Mouse (Mus musculus): ENCODE measurements around the gene Iqcf1. TPM values are rescaled to one million over a fixed set of nuclear protein-coding genes. Genes with fewer than 3 reads are reported as not detected.
"Not testable (repeated sequence)": the region's sequence is repeated elsewhere in the genome, so short reads cannot be mapped to it uniquely, and the experiment has no call there.

Gene Iqcf1
- polyA plus RNA-seq, 1 experiment from 2014 or later = not detected

DNA sequence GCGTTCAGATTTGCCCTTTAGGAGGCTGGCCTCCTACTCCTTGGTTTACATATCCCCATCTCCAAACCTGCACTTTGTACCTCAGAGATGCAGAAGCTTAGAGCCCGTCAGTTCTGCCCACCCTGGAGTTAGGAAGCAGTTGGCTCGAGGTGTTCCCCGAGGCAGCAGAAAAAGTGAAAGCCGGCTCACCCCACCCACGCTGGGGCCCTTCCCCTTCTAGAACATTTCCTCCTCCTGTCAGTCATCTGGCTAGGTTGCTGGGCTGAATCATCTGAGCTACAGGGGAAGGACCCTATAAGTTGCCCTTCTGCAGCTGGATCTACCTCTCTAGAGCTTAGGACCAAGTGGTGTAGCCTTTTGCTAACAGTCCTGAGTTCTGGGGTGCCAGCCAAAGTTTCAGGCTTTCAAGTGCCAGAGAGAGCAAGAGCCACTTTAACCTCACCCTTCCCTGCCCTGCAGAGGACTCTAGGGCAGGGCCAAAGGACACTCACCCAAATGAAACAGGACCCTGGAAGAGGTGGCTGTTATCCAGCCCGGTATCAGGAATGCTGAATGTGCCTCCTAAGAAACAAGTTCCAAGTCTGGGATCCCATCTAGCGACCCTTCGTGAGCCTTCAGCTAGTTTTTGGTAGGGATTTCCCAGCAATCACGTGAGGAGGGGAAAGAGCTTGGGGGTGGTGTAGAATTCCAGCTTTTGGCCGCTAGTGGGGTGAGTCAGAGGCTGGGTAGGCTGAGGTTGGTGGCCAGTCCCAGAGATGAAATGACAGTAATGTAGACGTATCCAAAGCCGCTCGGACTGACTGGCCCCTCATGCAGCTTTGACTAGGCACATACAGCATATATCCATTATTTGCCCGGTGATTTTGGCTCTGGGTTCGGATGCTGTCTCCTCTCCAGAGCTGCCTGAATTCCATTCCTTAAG, 23.5 kb upstream of the Iqcf1 start:
- H3K27ac ChIP-seq = peak overlapping the region; percentile 83
- peaks cover 5% of the 10 kb centered on the region; the same call in 1 of the 2 replicates for H3K36me3 ChIP-seq
- H3K9ac ChIP-seq = 0 out of 2 replicates have a peak overlapping the region, but pooled peaks have one; percentile 2
- no peaks in the 10 kb centered on the region for H3K9me3 ChIP-seq
- H3K4me3 ChIP-seq (replicated peaks) = peak overlapping the region; percentile 26
- 21% methylated on average over 16 of the region's 16 CpGs for WGBS
- no peaks in the 10 kb centered on the region for H3K27me3 ChIP-seq (replicated peaks)
- H3K4me2 ChIP-seq = peak overlapping the region; percentile 57
- H3K4me1 ChIP-seq = peaks cover 53% of the 10 kb centered on the region
- ATAC-seq (ENCODE audit: insufficient read depth, low FRiP score, low read depth) = peak; percentile 20

DNA sequence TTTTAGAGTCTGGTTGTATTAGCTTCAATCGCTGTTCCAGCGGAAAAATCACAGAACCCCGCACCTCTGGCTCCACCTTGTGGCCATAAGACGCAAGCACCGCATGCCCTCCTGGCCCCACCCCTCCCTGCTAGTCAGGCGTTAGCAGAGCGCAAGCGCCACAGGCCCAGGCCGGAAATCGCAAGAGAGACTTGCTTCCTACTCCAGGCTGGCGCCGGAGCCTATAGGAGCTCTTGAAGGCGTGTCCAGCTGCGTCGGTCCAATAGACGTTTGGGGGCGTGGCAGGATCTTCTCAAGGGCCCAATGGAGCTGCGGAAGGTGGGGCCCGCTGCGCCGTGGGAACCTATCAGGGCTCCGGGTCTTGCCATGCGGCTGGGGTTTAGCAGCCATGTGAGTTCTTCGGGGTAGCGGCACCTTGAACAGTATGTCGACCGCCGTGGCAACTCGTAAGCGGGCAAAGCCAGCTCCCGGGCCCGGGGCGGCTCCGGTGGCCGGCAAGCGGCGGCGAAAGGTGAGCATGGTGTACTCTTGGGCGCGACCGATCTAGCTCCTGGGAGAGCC, 22.8 kb upstream of the Iqcf1 start, which contains the start of gene Parp3:
Gene Parp3, minus strand, starts transcription at position 26 of the 561 bp plus-strand sequence.
- peak within 1 kb of the TSS; percentile 83 for H3K27ac ChIP-seq
- no peaks in the 10 kb centered on the region for H3K27me3 ChIP-seq (replicated peaks)
- H3K36me3 ChIP-seq = peaks cover 9% of the 10 kb centered on the region
- peak within 1 kb of the TSS; percentile 41 for H3K9ac ChIP-seq
- ATAC-seq (ENCODE audit: insufficient read depth, low FRiP score, low read depth) = peak; percentile 98
- H3K4me2 ChIP-seq = peak within 1 kb of the TSS; percentile 95
- 1% methylated on average over 41 of the region's 41 CpGs for WGBS
- peak within 1 kb of the TSS; percentile 85 for H3K4me3 ChIP-seq (replicated peaks)
- H3K9me3 ChIP-seq = no peaks in the 10 kb centered on the region
- peaks cover 46% of the 10 kb centered on the region for H3K4me1 ChIP-seq

DNA sequence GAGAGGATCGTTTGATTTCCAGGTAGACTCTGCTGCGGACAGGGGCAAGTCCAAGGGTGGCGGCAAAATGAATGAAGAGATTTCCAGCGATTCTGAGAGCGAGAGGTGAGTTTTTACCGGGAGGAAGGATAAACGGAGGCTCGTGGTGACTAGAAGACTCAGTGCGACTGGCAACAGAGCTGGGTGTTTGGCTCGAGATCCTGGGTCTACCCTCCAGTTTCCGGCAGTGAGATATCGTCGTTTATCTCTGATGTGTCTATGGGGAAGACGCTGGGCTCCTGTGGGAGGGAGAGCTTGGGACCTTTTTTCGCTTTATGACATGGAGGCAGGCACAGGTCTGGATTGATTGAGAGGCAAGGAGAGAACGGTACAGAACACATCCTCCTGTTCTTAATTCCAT, 22.1 kb upstream of the Iqcf1 start:
- Histone ChIP-seq H3K36me3 (peaks cover 9% of the 10 kb centered on the region), H3K9ac (peak overlapping the region; percentile 41), H3K4me3 (replicated peaks) (peak overlapping the region; percentile 85), H3K4me1 (peaks cover 46% of the 10 kb centered on the region), H3K9me3 (no peaks in the 10 kb centered on the region), H3K4me2 (peak overlapping the region; percentile 95), H3K27ac (no peak overlapping the region), H3K27me3 (replicated peaks) (no peaks in the 10 kb centered on the region)
- ATAC-seq (ENCODE audit: insufficient read depth, low FRiP score, low read depth) = no peak
- WGBS = 3% methylated on average over 16 of the region's 16 CpGs

DNA sequence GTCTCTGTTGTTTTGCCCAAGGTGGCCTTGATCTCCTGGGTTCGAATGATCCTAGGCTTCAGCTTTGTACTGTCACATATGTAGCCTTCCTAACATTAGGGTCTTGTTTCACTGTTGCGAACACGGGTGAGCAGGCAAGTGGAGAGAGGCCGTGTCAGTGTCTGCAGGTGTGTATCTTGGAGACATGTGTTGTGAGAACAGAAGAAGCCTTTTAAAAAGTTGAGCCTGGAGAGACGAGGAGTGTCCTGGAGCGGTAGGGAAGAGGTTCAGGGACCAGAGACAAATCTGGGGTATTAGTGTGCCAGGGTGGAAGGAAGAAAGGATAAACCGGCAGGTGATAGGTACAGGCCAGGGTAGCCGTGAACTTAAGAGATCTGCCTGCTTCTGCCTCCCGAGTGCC, 21.7 kb upstream of the Iqcf1 start:
- peaks cover 11% of the 10 kb centered on the region for H3K36me3 ChIP-seq
- no peaks in the 10 kb centered on the region for H3K27me3 ChIP-seq (replicated peaks)
- H3K27ac ChIP-seq = no peak overlapping the region
- WGBS = 78% methylated on average over 9 of the region's 9 CpGs
- no peaks in the 10 kb centered on the region for H3K9me3 ChIP-seq
- H3K4me2 ChIP-seq = peak overlapping the region; percentile 95
- 0 out of 2 replicates have a peak overlapping the region, but pooled peaks have one; percentile 41 for H3K9ac ChIP-seq
- peaks cover 46% of the 10 kb centered on the region for H3K4me1 ChIP-seq
- ATAC-seq (ENCODE audit: insufficient read depth, low FRiP score, low read depth) = no peak
- peak overlapping the region; percentile 85 for H3K4me3 ChIP-seq (replicated peaks)

DNA sequence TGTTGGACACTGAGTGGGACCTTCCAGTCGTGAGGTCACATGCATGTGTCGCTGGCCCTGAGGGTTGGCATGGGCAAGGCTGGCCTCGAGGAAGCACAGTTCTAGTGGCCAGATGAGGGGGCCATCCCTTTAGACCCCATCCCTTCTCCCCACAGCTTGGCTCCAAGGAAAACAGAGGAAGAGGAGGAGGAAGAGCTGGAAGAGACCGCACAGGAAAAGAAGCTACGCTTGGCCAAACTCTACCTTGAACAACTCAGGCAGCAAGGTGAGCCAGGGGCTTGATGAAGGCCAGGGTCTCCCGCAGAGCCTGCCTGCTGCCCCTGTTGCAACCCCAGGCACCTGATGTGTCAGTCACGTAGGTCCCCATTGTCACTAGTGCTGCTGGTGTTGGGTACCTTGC, 19.2 kb upstream of the Iqcf1 start:
- no peaks in the 10 kb centered on the region for H3K9me3 ChIP-seq
- peaks cover 22% of the 10 kb centered on the region for H3K4me1 ChIP-seq
- no peak for ATAC-seq (ENCODE audit: insufficient read depth, low FRiP score, low read depth)
- H3K4me3 ChIP-seq (replicated peaks) = no peak overlapping the region
- H3K27me3 ChIP-seq (replicated peaks) = no peaks in the 10 kb centered on the region
- WGBS = 79% methylated on average over 7 of the region's 7 CpGs
- no peak overlapping the region for H3K4me2 ChIP-seq
- no peak overlapping the region for H3K9ac ChIP-seq
- no peak overlapping the region for H3K27ac ChIP-seq
- H3K36me3 ChIP-seq = peaks cover 28% of the 10 kb centered on the region

DNA sequence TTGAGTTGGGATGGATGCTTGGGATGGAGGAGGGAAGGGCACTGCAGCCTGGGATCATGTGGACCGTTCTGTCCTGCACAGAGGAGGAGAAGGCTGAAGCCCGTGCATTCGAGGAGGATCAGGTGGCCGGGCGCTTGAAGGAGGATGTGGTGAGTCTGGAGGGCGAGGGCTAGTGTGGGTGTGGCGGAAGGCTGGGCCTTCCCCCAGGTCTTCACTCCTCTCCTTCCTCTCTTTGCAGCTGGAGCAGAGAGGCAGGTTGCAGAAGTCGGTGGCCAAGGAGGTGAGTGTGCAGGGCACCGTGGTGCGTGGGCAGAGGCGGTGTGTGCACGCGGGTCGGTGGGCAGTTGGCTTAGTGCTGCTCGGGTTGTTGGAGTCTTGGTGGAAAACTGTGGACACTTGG, 18.7 kb upstream of the Iqcf1 start:
- no peak for ATAC-seq (ENCODE audit: insufficient read depth, low FRiP score, low read depth)
- no peak overlapping the region for H3K4me3 ChIP-seq (replicated peaks)
- H3K27ac ChIP-seq = no peak overlapping the region
- peaks cover 28% of the 10 kb centered on the region for H3K36me3 ChIP-seq
- H3K4me2 ChIP-seq = no peak overlapping the region
- no peaks in the 10 kb centered on the region for H3K27me3 ChIP-seq (replicated peaks)
- WGBS = 86% methylated on average over 15 of the region's 15 CpGs
- no peaks in the 10 kb centered on the region for H3K9me3 ChIP-seq
- H3K4me1 ChIP-seq = peaks cover 18% of the 10 kb centered on the region
- H3K9ac ChIP-seq = no peak overlapping the region

DNA sequence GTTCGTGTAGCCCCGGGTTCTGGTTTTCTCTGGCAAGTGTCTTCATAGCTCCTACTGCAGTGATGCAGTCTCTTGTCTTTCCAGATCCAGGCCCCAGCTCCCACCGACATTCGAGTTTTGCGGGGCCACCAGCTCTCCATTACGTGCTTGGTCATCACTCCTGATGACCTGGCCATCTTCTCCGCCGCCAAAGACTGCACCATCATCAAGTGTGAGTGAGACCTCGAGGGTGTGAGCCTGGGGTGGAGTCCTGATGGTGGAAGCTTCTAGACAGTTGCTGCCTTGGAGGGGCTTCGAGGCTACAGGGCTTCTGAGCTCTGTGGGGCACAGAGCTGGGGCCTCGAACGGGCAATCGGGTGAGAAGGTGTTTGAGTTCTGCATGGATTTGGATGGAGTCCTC, 18.1 kb upstream of the Iqcf1 start:
- no peaks in the 10 kb centered on the region for H3K9me3 ChIP-seq
- H3K27ac ChIP-seq = no peak overlapping the region
- no peak for ATAC-seq (ENCODE audit: insufficient read depth, low FRiP score, low read depth)
- H3K4me1 ChIP-seq = peaks cover 12% of the 10 kb centered on the region
- H3K36me3 ChIP-seq = peaks cover 28% of the 10 kb centered on the region
- no peak overlapping the region for H3K4me2 ChIP-seq
- H3K4me3 ChIP-seq (replicated peaks) = no peak overlapping the region
- H3K27me3 ChIP-seq (replicated peaks) = no peaks in the 10 kb centered on the region
- 89% methylated on average over 13 of the region's 13 CpGs for WGBS
- no peak overlapping the region for H3K9ac ChIP-seq

DNA sequence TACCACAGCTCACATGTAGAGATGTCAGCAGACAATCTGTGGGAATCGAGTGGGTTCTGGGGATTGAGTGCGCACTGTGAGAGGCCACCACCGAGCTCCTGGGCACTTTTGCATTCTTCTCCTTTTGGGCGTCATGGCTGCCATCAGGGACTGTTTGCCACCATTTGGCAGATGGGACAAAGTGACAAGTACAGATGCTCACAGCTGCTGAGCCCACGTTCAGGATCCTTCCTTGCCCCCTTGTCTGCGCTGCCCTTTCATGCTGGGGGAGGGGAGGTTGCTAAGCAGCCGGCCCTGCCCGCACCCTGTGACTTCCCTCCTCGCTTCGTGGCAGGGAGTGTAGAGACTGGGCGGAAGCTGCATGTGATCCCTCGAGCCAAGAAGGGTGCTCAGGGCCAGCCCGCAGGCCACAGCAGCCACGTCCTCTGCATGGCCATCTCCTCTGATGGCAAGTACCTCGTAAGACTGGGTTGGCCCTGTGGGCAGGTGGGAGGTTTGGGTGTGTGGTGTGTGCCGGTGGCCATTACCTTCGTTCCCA, 17.1 kb upstream of the Iqcf1 start:
- ATAC-seq (ENCODE audit: insufficient read depth, low FRiP score, low read depth) = no peak

DNA sequence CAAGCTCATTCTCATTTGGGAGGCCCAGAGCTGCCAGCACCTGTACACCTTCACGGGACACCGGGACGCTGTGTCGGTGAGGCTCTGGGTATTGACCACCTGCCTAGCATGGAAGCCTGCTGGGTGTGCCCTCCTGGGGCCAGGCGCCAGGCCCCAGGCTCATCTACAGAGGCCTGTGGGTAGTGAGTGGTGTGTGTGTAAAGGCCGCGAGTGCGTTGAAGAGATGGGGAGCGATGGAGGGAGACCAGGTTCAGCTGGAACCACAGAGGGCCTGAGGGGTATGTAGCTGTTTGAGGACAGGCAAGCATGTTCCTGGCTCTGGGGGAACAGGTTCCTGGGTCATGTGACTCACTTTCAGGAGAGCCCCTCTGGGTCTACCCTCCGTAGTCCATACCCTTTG, 16.6 kb upstream of the Iqcf1 start:
- H3K27me3 ChIP-seq (replicated peaks) = no peaks in the 10 kb centered on the region
- no peak overlapping the region for H3K27ac ChIP-seq
- peaks cover 6% of the 10 kb centered on the region for H3K4me1 ChIP-seq
- 95% methylated on average over 10 of the region's 10 CpGs for WGBS
- no peak overlapping the region for H3K4me2 ChIP-seq
- peaks cover 28% of the 10 kb centered on the region for H3K36me3 ChIP-seq
- H3K9ac ChIP-seq = no peak overlapping the region
- H3K9me3 ChIP-seq = no peaks in the 10 kb centered on the region
- H3K4me3 ChIP-seq (replicated peaks) = no peak overlapping the region
- ATAC-seq (ENCODE audit: insufficient read depth, low FRiP score, low read depth) = no peak

More for the DNA sequence above, 17.1 kb upstream of the Iqcf1 start:
- no peak overlapping the region for H3K4me3 ChIP-seq (replicated peaks)
- H3K36me3 ChIP-seq = peaks cover 28% of the 10 kb centered on the region
- H3K9ac ChIP-seq = no peak overlapping the region
- WGBS = 83% methylated on average over 17 of the region's 17 CpGs
- no peak overlapping the region for H3K4me2 ChIP-seq
- H3K9me3 ChIP-seq = no peaks in the 10 kb centered on the region
- no peak overlapping the region for H3K27ac ChIP-seq
- H3K27me3 ChIP-seq (replicated peaks) = no peaks in the 10 kb centered on the region
- peaks cover 11% of the 10 kb centered on the region for H3K4me1 ChIP-seq

DNA sequence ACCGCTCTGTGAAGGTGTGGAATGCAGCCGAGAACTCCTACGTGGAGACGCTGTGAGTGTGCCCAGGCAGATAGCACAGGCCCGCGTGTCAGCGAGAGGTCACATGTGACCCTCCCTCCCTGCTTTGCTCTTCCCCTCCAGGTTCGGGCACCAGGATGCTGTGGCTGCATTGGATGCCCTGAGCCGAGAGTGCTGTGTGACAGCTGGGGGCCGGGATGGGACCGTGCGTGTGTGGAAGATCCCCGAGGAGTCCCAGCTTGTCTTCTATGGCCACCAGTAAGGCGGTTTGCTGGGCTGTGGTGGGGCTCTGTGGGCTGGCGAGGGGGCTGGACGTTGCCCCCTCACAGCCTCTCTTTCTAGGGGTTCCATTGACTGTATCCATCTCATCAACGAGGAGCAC, 16.2 kb upstream of the Iqcf1 start:
- Histone ChIP-seq H3K27me3 (replicated peaks) (no peaks in the 10 kb centered on the region), H3K36me3 (peaks cover 28% of the 10 kb centered on the region), H3K9ac (no peak overlapping the region), H3K4me1 (0 out of 2 replicates have a peak, but pooled peaks cover 3% of the 10 kb centered on the region), H3K27ac (no peak overlapping the region), H3K9me3 (no peaks in the 10 kb centered on the region), H3K4me2 (no peak overlapping the region), H3K4me3 (replicated peaks) (no peak overlapping the region)
- WGBS = 89% methylated on average over 17 of the region's 17 CpGs
- ATAC-seq (ENCODE audit: insufficient read depth, low FRiP score, low read depth) = no peak

DNA sequence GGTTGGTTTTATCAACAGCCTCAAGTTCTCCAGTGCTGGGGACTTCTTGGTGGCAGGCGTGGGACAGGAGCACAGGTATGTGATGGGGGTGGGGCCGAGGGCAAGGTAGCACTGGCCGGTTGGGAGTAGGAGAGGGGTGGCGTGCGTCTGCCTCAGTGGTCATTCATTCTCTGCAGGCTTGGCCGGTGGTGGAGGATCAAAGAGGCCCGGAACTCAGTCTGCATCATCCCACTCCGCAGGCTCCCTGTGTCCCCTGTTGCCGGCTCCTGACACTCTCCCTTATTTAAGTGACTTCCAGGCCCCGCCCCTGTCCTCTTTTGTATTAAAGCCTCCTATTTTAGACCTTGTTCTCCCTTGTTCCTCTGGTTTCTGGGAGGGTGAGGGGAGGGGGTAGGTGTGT, 14.7 kb upstream of the Iqcf1 start:
- ATAC-seq (ENCODE audit: insufficient read depth, low FRiP score, low read depth) = no peak
- 74% methylated on average over 10 of the region's 10 CpGs for WGBS
- no peak overlapping the region for H3K4me2 ChIP-seq

DNA sequence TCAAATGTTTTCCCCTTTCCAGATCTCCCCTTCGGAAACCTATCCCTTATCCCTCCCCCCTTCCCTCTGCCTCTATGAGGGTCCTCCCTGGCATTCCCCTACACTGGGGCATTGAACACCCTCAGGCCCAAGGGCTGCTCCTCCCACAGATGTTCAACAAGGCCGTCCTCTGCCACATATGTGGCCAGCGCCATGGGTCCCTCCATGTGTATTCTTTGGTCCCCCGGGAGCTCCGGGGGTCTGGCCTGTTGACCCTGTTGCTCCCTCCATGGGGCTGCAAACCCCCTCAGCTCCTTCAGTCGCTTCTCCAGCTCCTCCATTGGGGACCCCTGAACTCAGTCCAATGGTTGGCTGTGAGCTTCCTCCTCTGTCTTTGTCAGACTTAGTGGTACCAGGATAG, 12.2 kb upstream of the Iqcf1 start:
- H3K27ac ChIP-seq; ATAC-seq (ENCODE audit: insufficient read depth, low FRiP score, low read depth); H3K9me3 ChIP-seq; H3K4me2 ChIP-seq; H3K4me3 ChIP-seq (replicated peaks); H3K9ac ChIP-seq; H3K27me3 ChIP-seq (replicated peaks); H3K4me1 ChIP-seq: not testable (repeated sequence)
- H3K36me3 ChIP-seq = peaks cover 19% of the 10 kb centered on the region
- 81% methylated on average over 6 of the region's 6 CpGs for WGBS

More for the DNA sequence above, 14.7 kb upstream of the Iqcf1 start:
- H3K4me1 ChIP-seq = no peaks in the 10 kb centered on the region
- no peak overlapping the region for H3K9ac ChIP-seq
- H3K27ac ChIP-seq = no peak overlapping the region
- no peaks in the 10 kb centered on the region for H3K27me3 ChIP-seq (replicated peaks)
- H3K9me3 ChIP-seq = no peaks in the 10 kb centered on the region
- H3K36me3 ChIP-seq = peaks cover 28% of the 10 kb centered on the region
- H3K4me3 ChIP-seq (replicated peaks) = no peak overlapping the region
